Comparison of ENCODE assay signal across 19 mouse cellular contexts in the genomic region with DNA sequence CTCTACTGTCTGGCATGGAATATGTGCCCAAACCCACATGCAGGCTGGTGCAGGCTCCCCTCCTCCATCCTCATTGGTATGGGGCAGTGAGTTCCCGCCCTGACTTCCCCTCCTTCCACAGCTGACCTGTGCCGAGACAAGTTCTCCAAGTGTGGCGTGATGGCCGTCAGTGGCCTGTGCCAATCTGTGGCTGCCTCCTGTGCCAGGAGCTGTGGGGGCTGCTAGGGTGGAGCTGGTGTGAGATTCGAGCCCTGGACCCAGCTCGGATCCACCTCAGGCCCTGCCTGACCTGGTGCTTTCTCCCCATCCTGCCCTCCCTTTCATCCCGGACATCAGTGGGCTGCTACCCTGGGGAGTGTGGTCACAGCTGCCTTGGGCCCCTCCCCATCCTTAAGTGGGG. TPM values are rescaled to one million over a fixed set of nuclear protein-coding genes. Genes with fewer than 3 reads are reported as not detected.
A peak's percentile ranks its signal among the peaks of the same experiment; 100 is the strongest.
DNase-seq lines count a peak whose midpoint lies in the region; ATAC-seq and TF ChIP-seq lines count a peak whose summit lies in the region.
"Had no signal": no experiment of that assay in that cellular context is flagged by ENCODE, and none has a peak within 500 bp of the region (broad histone marks: within the 10 kb centered on the region; RNA-seq: fewer than 3 reads in every experiment).

No protein-coding gene starts in this region.

- H3K4me2 ChIP-seq in forebrain, embryonic 13.5 days: no peak overlapping the region
- H3K4me2 ChIP-seq in heart, postnatal 0 days (ENCODE audit: low read depth, low read length): no peak overlapping the region
- H3K4me2 ChIP-seq in lung, embryonic 15.5 days: no peak overlapping the region
- H3K4me2 ChIP-seq in embryonic facial prominence, embryonic 15.5 days (replicated peaks): no peak overlapping the region
- H3K4me2 ChIP-seq: midbrain, embryonic 11.5 days had no signal

- 0 out of 2 replicates have a peak overlapping the region, but pooled peaks have one; percentile 26 for H3K27ac ChIP-seq in forebrain, embryonic 10.5 days
- no peak overlapping the region for H3K27ac ChIP-seq in forebrain, embryonic 13.5 days
- no peak overlapping the region for H3K27ac ChIP-seq in heart, postnatal 0 days (ENCODE audit: low read depth)
- H3K27ac ChIP-seq in lung, embryonic 15.5 days: 0 out of 2 replicates have a peak overlapping the region, but pooled peaks have one; percentile 10
- peak overlapping the region; percentile 49 for H3K27ac ChIP-seq in embryonic facial prominence, embryonic 15.5 days (replicated peaks)
- H3K27ac ChIP-seq: hindbrain, embryonic 10.5 days had no signal

- H3K27me3 ChIP-seq in forebrain, embryonic 10.5 days (ENCODE audit: poor library complexity, severe bottlenecking): no peaks in the 10 kb centered on the region
- H3K27me3 ChIP-seq in forebrain, embryonic 13.5 days: no peaks in the 10 kb centered on the region
- H3K27me3 ChIP-seq in heart, postnatal 0 days (ENCODE audit: control insufficient read depth, insufficient read depth, low read length): no peaks in the 10 kb centered on the region
- no peaks in the 10 kb centered on the region for H3K27me3 ChIP-seq in lung, embryonic 15.5 days
- H3K27me3 ChIP-seq in embryonic facial prominence, embryonic 15.5 days: no peaks in the 10 kb centered on the region
- H3K27me3 ChIP-seq: CH12.LX had no signal

- TF ChIP-seq EP300 in heart, postnatal 0 days (IDR thresholded peaks at IDR 0.05; ENCODE audit: low read depth): no peak

- no peak overlapping the region for H3K9ac ChIP-seq in forebrain, embryonic 13.5 days
- H3K9ac ChIP-seq in heart, postnatal 0 days (replicated peaks; ENCODE audit: low read depth, low read length): no peak overlapping the region
- H3K9ac ChIP-seq in lung, embryonic 15.5 days: no peak overlapping the region
- no peak overlapping the region for H3K9ac ChIP-seq in embryonic facial prominence, embryonic 15.5 days

- no peaks in the 10 kb centered on the region for H3K9me3 ChIP-seq in forebrain, embryonic 10.5 days
- H3K9me3 ChIP-seq in forebrain, embryonic 13.5 days (replicated peaks): no peaks in the 10 kb centered on the region
- no peaks in the 10 kb centered on the region for H3K9me3 ChIP-seq in heart, postnatal 0 days (replicated peaks; ENCODE audit: control insufficient read depth, low read length)
- H3K9me3 ChIP-seq in lung, embryonic 15.5 days: no peaks in the 10 kb centered on the region
- no peaks in the 10 kb centered on the region for H3K9me3 ChIP-seq in embryonic facial prominence, embryonic 15.5 days (replicated peaks)
- H3K9me3 ChIP-seq: hindbrain, embryonic 10.5 days had no signal

- WGBS in forebrain, embryonic 10.5 days: 86% methylated on average over 7 of the region's 7 CpGs
- WGBS in forebrain, embryonic 13.5 days: 81% methylated on average over 7 of the region's 7 CpGs
- WGBS in heart, postnatal 0 days: 49% methylated on average over 7 of the region's 7 CpGs
- WGBS in lung, embryonic 15.5 days: 54% methylated on average over 7 of the region's 7 CpGs
- 72% methylated on average over 7 of the region's 7 CpGs for WGBS in embryonic facial prominence, embryonic 15.5 days

- TF ChIP-seq CTCF in heart, postnatal 0 days (IDR thresholded peaks at IDR 0.05; ENCODE audit: low read depth): no peak

- ATAC-seq in forebrain, embryonic 13.5 days: no peak
- 0 out of 2 replicates have a peak, but pooled peaks have one; percentile 19 for ATAC-seq in heart, postnatal 0 days (ENCODE audit: insufficient read depth, low read depth)
- ATAC-seq in lung, embryonic 15.5 days (ENCODE audit: borderline replicate concordance, extremely low read depth, low FRiP score, low TSS enrichment): no peak
- no peak for ATAC-seq in embryonic facial prominence, embryonic 15.5 days (ENCODE audit: insufficient number of reproducible peaks, low FRiP score, low TSS enrichment, low read depth)
- ATAC-seq: inflammation-experienced regulatory T-cells, adult 6 months had no signal

- no peak overlapping the region for H3K4me3 ChIP-seq in forebrain, embryonic 10.5 days
- no peak overlapping the region for H3K4me3 ChIP-seq in forebrain, embryonic 13.5 days
- no peak overlapping the region for H3K4me3 ChIP-seq in heart, postnatal 0 days (ENCODE audit: low read depth, low read length)
- H3K4me3 ChIP-seq in lung, embryonic 15.5 days: no peak overlapping the region
- no peak overlapping the region for H3K4me3 ChIP-seq in embryonic facial prominence, embryonic 15.5 days (replicated peaks)
- H3K4me3 ChIP-seq: erythroblast, embryonic 14.5 days; hindbrain, embryonic 10.5 days; myocyte had no signal

- intact Hi-C loops in gastrocnemius, postnatal 14 days (cut with DNase I; ENCODE audit: low total_unique reads): no loop called here

- H3K36me3 ChIP-seq in forebrain, embryonic 10.5 days (replicated peaks): peaks cover 84% of the 10 kb centered on the region
- peaks cover 72% of the 10 kb centered on the region for H3K36me3 ChIP-seq in forebrain, embryonic 13.5 days (ENCODE audit: poor library complexity, severe bottlenecking)
- no peaks in the 10 kb centered on the region; the same call in 1 of the 2 replicates for H3K36me3 ChIP-seq in heart, postnatal 0 days (replicated peaks; ENCODE audit: control insufficient read depth, insufficient read depth, low read length)
- H3K36me3 ChIP-seq in lung, embryonic 15.5 days: peaks cover 28% of the 10 kb centered on the region
- peaks cover 39% of the 10 kb centered on the region for H3K36me3 ChIP-seq in embryonic facial prominence, embryonic 15.5 days

- H3K4me1 ChIP-seq in forebrain, embryonic 10.5 days: peaks cover 53% of the 10 kb centered on the region
- peaks cover 78% of the 10 kb centered on the region for H3K4me1 ChIP-seq in forebrain, embryonic 13.5 days
- peaks cover 4% of the 10 kb centered on the region for H3K4me1 ChIP-seq in heart, postnatal 0 days (ENCODE audit: control insufficient read depth, insufficient read depth)
- H3K4me1 ChIP-seq in lung, embryonic 15.5 days: peaks cover 50% of the 10 kb centered on the region
- peaks cover 82% of the 10 kb centered on the region for H3K4me1 ChIP-seq in embryonic facial prominence, embryonic 15.5 days

- DNase-seq in forebrain, embryonic 10.5 days (ENCODE audit: extremely low spot score, low spot score): no peak
- no peak for DNase-seq in heart, postnatal 0 days (ENCODE audit: low spot score)
- DNase-seq in heart, adult 9 months (ENCODE audit: low spot score in 2 of 2): no peak
- DNase-seq in lung, postnatal 14 days: no peak
- no peak for DNase-seq in gastrocnemius, postnatal 14 days
- DNase-seq: cerebellum, adult 9-10 months; kidney, adult 8-10 months; kidney, postnatal 4 days; right cerebral cortex, adult 18-20 months had no signal

RNA-seq across cellular contexts. Expression of a gene that starts 5.1 kb away (rescaled TPM):
- polyA plus RNA-seq in forebrain, embryonic 10.5 days (2016; fragmentation: Nextera tagmentation; extraction: Ambion mirVana): 265 TPM in 2 replicates
- 253 and 270 TPM in 2 replicates for polyA plus RNA-seq in forebrain, embryonic 13.5 days (2015; fragmentation: Nextera tagmentation; extraction: Ambion mirVana)
- total RNA-seq in heart, postnatal 0 days (2014; rRNA removed; ENCODE audit: low replicate concordance): 45.0 and 47.8 TPM in 2 replicates
- polyA plus RNA-seq in heart, postnatal 0 days (2015; fragmentation: Nextera tagmentation; extraction: Ambion mirVana): 114 and 129 TPM in 2 replicates
- 496 and 501 TPM in 2 replicates for polyA plus RNA-seq in lung, embryonic 15.5 days (2015; fragmentation: Nextera tagmentation; extraction: Ambion mirVana)
- 923 and 969 TPM in 2 replicates for polyA plus RNA-seq in embryonic facial prominence, embryonic 15.5 days (2015; fragmentation: Nextera tagmentation; extraction: Ambion mirVana)
- total RNA-seq in gastrocnemius, postnatal 14 days (2021): 10 to 100 TPM; 33.9 to 47.3 TPM
- total RNA-seq: CH12.LX; granulocyte monocyte progenitor cell, adult 5-6 weeks had no signal
- polyA plus RNA-seq: inflammation-experienced regulatory T-cells, adult 6 months had no signal

RNA-seq across cellular contexts. Expression of a gene that starts 28.7 kb away (rescaled TPM):
- 39.9 and 40.6 TPM in 2 replicates for polyA plus RNA-seq in forebrain, embryonic 10.5 days (2016; fragmentation: Nextera tagmentation; extraction: Ambion mirVana)
- polyA plus RNA-seq in forebrain, embryonic 13.5 days (2015; fragmentation: Nextera tagmentation; extraction: Ambion mirVana): 76.9 and 85.9 TPM in 2 replicates
- total RNA-seq in heart, postnatal 0 days (2014; rRNA removed; ENCODE audit: low replicate concordance): 45.8 and 47.7 TPM in 2 replicates
- polyA plus RNA-seq in heart, postnatal 0 days (2015; fragmentation: Nextera tagmentation; extraction: Ambion mirVana): 18.8 and 19.3 TPM in 2 replicates
- 35.0 and 36.0 TPM in 2 replicates for polyA plus RNA-seq in lung, embryonic 15.5 days (2015; fragmentation: Nextera tagmentation; extraction: Ambion mirVana)
- polyA plus RNA-seq in embryonic facial prominence, embryonic 15.5 days (2015; fragmentation: Nextera tagmentation; extraction: Ambion mirVana): 47.2 and 48.1 TPM in 2 replicates
- 10 to 100 TPM; 16.1 to 17.0 TPM for total RNA-seq in gastrocnemius, postnatal 14 days (2021)

RNA-seq across cellular contexts. Expression of a gene that starts 45.0 kb away (rescaled TPM):
- polyA plus RNA-seq in forebrain, embryonic 10.5 days (2016; fragmentation: Nextera tagmentation; extraction: Ambion mirVana): 10.0 and 10.9 TPM in 2 replicates
- 7.4 and 7.7 TPM in 2 replicates for polyA plus RNA-seq in forebrain, embryonic 13.5 days (2015; fragmentation: Nextera tagmentation; extraction: Ambion mirVana)
- total RNA-seq in heart, postnatal 0 days (2014; rRNA removed; ENCODE audit: low replicate concordance): 4.6 and 4.9 TPM in 2 replicates
- 1.8 and 2.1 TPM in 2 replicates for polyA plus RNA-seq in heart, postnatal 0 days (2015; fragmentation: Nextera tagmentation; extraction: Ambion mirVana)
- polyA plus RNA-seq in lung, embryonic 15.5 days (2015; fragmentation: Nextera tagmentation; extraction: Ambion mirVana): 6.7 and 7.6 TPM in 2 replicates
- polyA plus RNA-seq in embryonic facial prominence, embryonic 15.5 days (2015; fragmentation: Nextera tagmentation; extraction: Ambion mirVana): 6.9 and 7.0 TPM in 2 replicates
- total RNA-seq in gastrocnemius, postnatal 14 days (2021): 1 to 10 TPM; 2.6 to 4.0 TPM

RNA-seq across cellular contexts. Expression of a gene that starts 54.4 kb away (rescaled TPM):
- 411 and 415 TPM in 2 replicates for polyA plus RNA-seq in forebrain, embryonic 10.5 days (2016; fragmentation: Nextera tagmentation; extraction: Ambion mirVana)
- polyA plus RNA-seq in forebrain, embryonic 13.5 days (2015; fragmentation: Nextera tagmentation; extraction: Ambion mirVana): 478 and 480 TPM in 2 replicates
- 893 and 947 TPM in 2 replicates for total RNA-seq in heart, postnatal 0 days (2014; rRNA removed; ENCODE audit: low replicate concordance)
- polyA plus RNA-seq in heart, postnatal 0 days (2015; fragmentation: Nextera tagmentation; extraction: Ambion mirVana): 1,828 and 1,869 TPM in 2 replicates
- 370 and 381 TPM in 2 replicates for polyA plus RNA-seq in lung, embryonic 15.5 days (2015; fragmentation: Nextera tagmentation; extraction: Ambion mirVana)
- 356 and 362 TPM in 2 replicates for polyA plus RNA-seq in embryonic facial prominence, embryonic 15.5 days (2015; fragmentation: Nextera tagmentation; extraction: Ambion mirVana)
- 100 to 1,000 TPM; 480 to 609 TPM for total RNA-seq in gastrocnemius, postnatal 14 days (2021)

Comparison
In these comparisons a context has a peak if more than half of its experiments do, and no peak if none do; other contexts are left out.
1. H3K27ac ChIP-seq: peak in forebrain, embryonic 10.5 days (single experiment), lung, embryonic 15.5 days (single experiment) and embryonic facial prominence, embryonic 15.5 days (single experiment); none in forebrain, embryonic 13.5 days (single experiment) and heart, postnatal 0 days (single experiment).